Mouse (Mus musculus) brain, embryonic 14.5 days (tissue): Measurements from ENCODE around the gene Vps18.

Experiments used
- CTCF ChIP-seq: fragments of 200-500 bp; IDR thresholded peaks from 2 replicates; pipeline ENCODE4 v1.5.1; 2012; ENCODE audit warnings: inconsistent platforms, mild to moderate bottlenecking, moderate library complexity, borderline replicate concordance; ENCODE audit not compliant: insufficient read depth, insufficient read length; ENCODE audit errors: extremely low read depth
- POLR2A ChIP-seq: fragments of 200-500 bp; IDR thresholded peaks from 2 replicates; pipeline ENCODE4 v1.6.1; 2012; ENCODE audit warnings: mild to moderate bottlenecking, inconsistent platforms, borderline replicate concordance; ENCODE audit not compliant: poor library complexity, insufficient read depth, insufficient read length, severe bottlenecking; ENCODE audit errors: extremely low read depth

DNA sequence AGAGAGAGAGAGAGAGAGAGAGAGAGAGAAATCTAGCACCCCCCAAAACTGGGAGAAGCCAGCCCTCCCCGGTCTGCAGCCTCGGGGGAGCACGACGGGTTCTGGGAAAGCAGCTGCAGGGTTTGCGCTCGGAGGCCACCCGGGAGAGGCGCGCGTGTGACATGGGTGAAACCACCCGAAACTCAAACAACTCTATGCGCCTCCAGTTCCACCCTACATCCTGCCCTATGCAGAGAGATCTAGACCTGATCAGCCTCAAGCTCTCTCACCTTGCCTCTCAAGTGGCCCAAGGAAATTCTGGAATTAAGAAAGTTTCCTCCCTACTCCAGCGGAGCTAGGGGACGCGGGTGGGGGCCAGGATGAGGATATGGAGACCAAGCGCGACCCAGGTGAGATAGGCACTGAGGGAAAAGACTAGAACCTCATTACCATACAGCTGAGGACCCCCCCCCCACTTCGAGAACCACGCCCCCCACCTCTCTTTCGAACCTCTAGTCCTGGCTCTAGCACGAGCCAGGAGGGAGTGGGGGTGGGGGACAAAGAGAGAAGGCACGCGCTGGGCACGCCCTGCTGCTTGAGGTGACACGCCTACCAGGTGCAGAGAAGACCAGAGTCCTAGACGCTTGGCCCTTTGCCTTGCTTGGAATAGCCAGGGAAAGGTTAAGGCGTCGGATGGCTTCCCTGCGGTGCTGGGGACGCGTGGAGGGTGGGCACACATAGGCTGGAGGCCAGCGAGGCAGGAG lies 36.2 kb downstream of the Vps18 start:
- TF ChIP-seq CTCF (no peak), POLR2A (no peak)
